Mouse (Mus musculus) kidney, embryonic 14.5 days (tissue): ENCODE results near the gene Arpp21. TPM values are rescaled to one million over a fixed set of nuclear protein-coding genes. Genes with fewer than 3 reads are reported as not detected.
A peak's percentile ranks its signal among the peaks of the same experiment; 100 is the strongest.

ENCODE experiments used
- ATAC-seq: fragments of 200-750 bp; cut with Nextera tagmentation; 2 replicates; pipeline ENCODE4 v1.8.0; 2017; ENCODE audit warnings: moderate number of reproducible peaks, mild to moderate bottlenecking, moderate TSS enrichment, moderate library complexity; ENCODE audit not compliant: low FRiP score, low TSS enrichment
- H3K27ac ChIP-seq: fragments of 300-500 bp; sonication (generic); 2 replicates; pipeline ENCODE4 v1.5.1; 2014; ENCODE audit warnings: low read depth, mild to moderate bottlenecking, low read length, moderate library complexity, mixed read lengths
- H3K27me3 ChIP-seq: fragments of 300-500 bp; sonication (generic); 2 replicates; pipeline ENCODE4 v1.6.1; 2014; ENCODE audit warnings: mild to moderate bottlenecking, low read length; ENCODE audit not compliant: control insufficient read depth, insufficient read depth
- H3K36me3 ChIP-seq: fragments of 300-500 bp; sonication (generic); 2 replicates; pipeline ENCODE4 v1.6.1; 2014; ENCODE audit warnings: low read length, mixed read lengths; ENCODE audit not compliant: control insufficient read depth, insufficient read depth
- H3K4me1 ChIP-seq: fragments of 300-500 bp; sonication (generic); 2 replicates; pipeline ENCODE4 v1.6.1; 2014; ENCODE audit warnings: low read length, mixed read lengths; ENCODE audit not compliant: control insufficient read depth, insufficient read depth
- H3K4me2 ChIP-seq: fragments of 300-500 bp; sonication (generic); replicated peaks from 2 replicates; pipeline ENCODE4 v1.6.1; 2014; ENCODE audit warnings: low read depth, mild to moderate bottlenecking, low read length
- H3K4me3 ChIP-seq: fragments of 300-500 bp; sonication (generic); 2 replicates; pipeline ENCODE4 v1.5.1; 2014; ENCODE audit warnings: mild to moderate bottlenecking, low read length
- H3K9ac ChIP-seq: fragments of 300-500 bp; sonication (generic); 2 replicates; pipeline ENCODE4 v1.6.1; 2014; ENCODE audit warnings: low read depth, mild to moderate bottlenecking, low read length, moderate library complexity
- H3K9me3 ChIP-seq: fragments of 300-500 bp; sonication (generic); 2 replicates; pipeline ENCODE4 v1.6.1; 2016; ENCODE audit warnings: low read length; ENCODE audit not compliant: control insufficient read depth
- WGBS: fragments of 180-500 bp; shearing (Covaris S2); extraction: QIAGEN DNeasy Blood & Tissue Kit; methylation state at CpG from one replicate; pipeline ENCODE4 v1.1.7; 2014; 5-methylcytosine and 5-hydroxymethylcytosine counted together
- polyA plus RNA-seq: library from polyadenylated mRNA; unstranded; fragments of >200 nt; fragmentation: Nextera tagmentation; extraction: Ambion mirVana; gene quantifications from 2 replicates; pipeline ENCODE4 v1.2.1, GENCODE M21; 2014

Arpp21 gene
- polyA plus RNA-seq, 1 experiment from 2014 or later: 0.55 TPM

GRCm38 (mm10) chr9:112078903-112079302 lies 156.8 kb downstream of the Arpp21 start:
- no peak overlapping the region for H3K9ac ChIP-seq
- H3K4me3 ChIP-seq: no peak overlapping the region
- WGBS: 93% methylated on average over 2 of the region's 2 CpGs
- H3K4me2 ChIP-seq: no peak overlapping the region
- no peaks in the 10 kb centered on the region for H3K36me3 ChIP-seq
- no peak overlapping the region for H3K27ac ChIP-seq
- H3K4me1 ChIP-seq: no peaks in the 10 kb centered on the region
- H3K27me3 ChIP-seq: no peaks in the 10 kb centered on the region
- no peak for ATAC-seq
- H3K9me3 ChIP-seq: no peaks in the 10 kb centered on the region

- Histone ChIP-seq H3K9me3 (no peaks in the 10 kb centered on the region), H3K4me2 (no peak overlapping the region), H3K27ac (no peak overlapping the region), H3K4me1 (no peaks in the 10 kb centered on the region), H3K9ac (no peak overlapping the region), H3K4me3 (no peak overlapping the region), H3K36me3 (no peaks in the 10 kb centered on the region), H3K27me3 (no peaks in the 10 kb centered on the region)
- 40% methylated on average over 4 of the region's 4 CpGs for WGBS
- no peak for ATAC-seq
These were observed 157.3 kb downstream of the Arpp21 start for GRCm38 (mm10) chr9:112078453-112078852.

- Histone ChIP-seq H3K4me2 (no peak overlapping the region), H3K4me3 (no peak overlapping the region), H3K9ac (no peak overlapping the region), H3K9me3 (no peaks in the 10 kb centered on the region), H3K27me3 (no peaks in the 10 kb centered on the region), H3K36me3 (no peaks in the 10 kb centered on the region), H3K27ac (no peak overlapping the region), H3K4me1 (peaks cover 6% of the 10 kb centered on the region)
- ATAC-seq: no peak
- WGBS: 79% methylated on average over 5 of the region's 5 CpGs
These were observed 160.5 kb downstream of the Arpp21 start for GRCm38 (mm10) chr9:112075273-112075672.

- H3K4me2 ChIP-seq: no peak overlapping the region
- H3K4me3 ChIP-seq: no peak overlapping the region
- no peaks in the 10 kb centered on the region for H3K9me3 ChIP-seq
- H3K4me1 ChIP-seq: peaks cover 6% of the 10 kb centered on the region
- no peaks in the 10 kb centered on the region for H3K27me3 ChIP-seq
- H3K36me3 ChIP-seq: no peaks in the 10 kb centered on the region
- H3K27ac ChIP-seq: no peak overlapping the region
- no peak for ATAC-seq
- WGBS: 43% methylated on average over 5 of the region's 5 CpGs
- H3K9ac ChIP-seq: no peak overlapping the region
These were observed 160.9 kb downstream of the Arpp21 start for GRCm38 (mm10) chr9:112074872-112075271.

- no peak overlapping the region for H3K4me3 ChIP-seq
- no peaks in the 10 kb centered on the region for H3K36me3 ChIP-seq
- ATAC-seq: no peak; the same call in 1 of the 2 replicates
- no peak overlapping the region for H3K4me2 ChIP-seq
- no peaks in the 10 kb centered on the region for H3K9me3 ChIP-seq
- no peak overlapping the region for H3K9ac ChIP-seq
- H3K4me1 ChIP-seq: peaks cover 6% of the 10 kb centered on the region
- no peaks in the 10 kb centered on the region for H3K27me3 ChIP-seq
- H3K27ac ChIP-seq: no peak overlapping the region
- WGBS: 13% methylated on average over 3 of the region's 3 CpGs
These were observed 164.4 kb downstream of the Arpp21 start for GRCm38 (mm10) chr9:112071368-112071767.

GRCm38 (mm10) chr9:112070961-112071360 lies 164.8 kb downstream of the Arpp21 start:
- H3K4me1 ChIP-seq: peaks cover 6% of the 10 kb centered on the region
- no peak overlapping the region for H3K9ac ChIP-seq
- whole genome bisulfite sequencing: 19% methylated on average over 5 of the region's 5 CpGs
- H3K4me3 ChIP-seq: no peak overlapping the region
- no peak overlapping the region for H3K4me2 ChIP-seq
- no peak overlapping the region for H3K27ac ChIP-seq
- no peaks in the 10 kb centered on the region for H3K27me3 ChIP-seq
- H3K36me3 ChIP-seq: no peaks in the 10 kb centered on the region
- peak; percentile 60; the same call in 1 of the 2 replicates for ATAC-seq
- H3K9me3 ChIP-seq: no peaks in the 10 kb centered on the region

GRCm38 (mm10) chr9:112068250-112068649 lies 167.5 kb downstream of the Arpp21 start:
- no peaks in the 10 kb centered on the region for H3K9me3 ChIP-seq
- no peak overlapping the region for H3K9ac ChIP-seq
- no peak overlapping the region for H3K27ac ChIP-seq
- H3K4me1 ChIP-seq: peaks cover 6% of the 10 kb centered on the region
- no peaks in the 10 kb centered on the region for H3K27me3 ChIP-seq
- no peak overlapping the region for H3K4me3 ChIP-seq
- no peak overlapping the region for H3K4me2 ChIP-seq
- H3K36me3 ChIP-seq: no peaks in the 10 kb centered on the region
- 88% methylated on average over 5 of the region's 5 CpGs for WGBS
- ATAC-seq: no peak

GRCm38 (mm10) chr9:112060696-112061425 lies 174.9 kb downstream of the Arpp21 start:
- ATAC-seq: no peak
- no peak overlapping the region for H3K9ac ChIP-seq
- no peak overlapping the region for H3K4me2 ChIP-seq
- H3K4me1 ChIP-seq: no peaks in the 10 kb centered on the region
- H3K9me3 ChIP-seq: no peaks in the 10 kb centered on the region
- no peaks in the 10 kb centered on the region for H3K36me3 ChIP-seq
- H3K27me3 ChIP-seq: no peaks in the 10 kb centered on the region
- WGBS: 73% methylated on average over 6 of the region's 6 CpGs
- H3K27ac ChIP-seq: no peak overlapping the region
- no peak overlapping the region for H3K4me3 ChIP-seq

GRCm38 (mm10) chr9:112054807-112055381 lies 180.8 kb downstream of the Arpp21 start:
- H3K9me3 ChIP-seq: no peaks in the 10 kb centered on the region
- H3K9ac ChIP-seq: no peak overlapping the region
- no peak overlapping the region for H3K4me2 ChIP-seq
- H3K4me1 ChIP-seq: no peaks in the 10 kb centered on the region
- 78% methylated on average over 6 of the region's 6 CpGs for WGBS
- no peak overlapping the region for H3K27ac ChIP-seq
- no peaks in the 10 kb centered on the region for H3K27me3 ChIP-seq
- ATAC-seq: no peak
- no peaks in the 10 kb centered on the region for H3K36me3 ChIP-seq
- H3K4me3 ChIP-seq: no peak overlapping the region
